Mouse (Mus musculus): ENCODE results near the gene Gapvd1. TPM values are rescaled to one million over a fixed set of nuclear protein-coding genes. Genes with fewer than 3 reads are reported as not detected.

Gene Gapvd1
- polyA plus RNA-seq, 1 experiment from 2014 or later = 84.6 TPM

Other genes with a start within 250 kb of the Gapvd1 start
- 989 and 1,038 TPM in 2 replicates for gene Hspa5, start 16.7 kb upstream of the Gapvd1 start, polyA plus RNA-seq (2015; fragmentation: Nextera tagmentation; extraction: Ambion mirVana)
- gene Rabepk, start 44.7 kb upstream of the Gapvd1 start, polyA plus RNA-seq (2015; fragmentation: Nextera tagmentation; extraction: Ambion mirVana) = 36.3 and 42.8 TPM in 2 replicates
- gene Fbxw2, start 71.1 kb upstream of the Gapvd1 start, polyA plus RNA-seq (2015; fragmentation: Nextera tagmentation; extraction: Ambion mirVana) = 79.3 and 82.0 TPM in 2 replicates
- 0.16 TPM in 1 of 2 replicates, not detected in the other for gene Gm34653, start 77.8 kb upstream of the Gapvd1 start, polyA plus RNA-seq (2015; fragmentation: Nextera tagmentation; extraction: Ambion mirVana)
- gene Cutal, start 119.2 kb upstream of the Gapvd1 start, polyA plus RNA-seq (2015; fragmentation: Nextera tagmentation; extraction: Ambion mirVana) = 10.1 and 10.9 TPM in 2 replicates
- 116 and 128 TPM in 2 replicates for gene Psmd5, start 119.7 kb upstream of the Gapvd1 start, polyA plus RNA-seq (2015; fragmentation: Nextera tagmentation; extraction: Ambion mirVana)
- gene Phf19, start 158.8 kb upstream of the Gapvd1 start, polyA plus RNA-seq (2015; fragmentation: Nextera tagmentation; extraction: Ambion mirVana) = 24.6 and 26.3 TPM in 2 replicates
- 23.2 and 25.4 TPM in 2 replicates for gene Traf1, start 206.5 kb upstream of the Gapvd1 start, polyA plus RNA-seq (2015; fragmentation: Nextera tagmentation; extraction: Ambion mirVana)

All from kidney, embryonic 15.5 days (tissue).